ENCODE assay signal across 8 mouse cellular contexts in the genomic region with DNA sequence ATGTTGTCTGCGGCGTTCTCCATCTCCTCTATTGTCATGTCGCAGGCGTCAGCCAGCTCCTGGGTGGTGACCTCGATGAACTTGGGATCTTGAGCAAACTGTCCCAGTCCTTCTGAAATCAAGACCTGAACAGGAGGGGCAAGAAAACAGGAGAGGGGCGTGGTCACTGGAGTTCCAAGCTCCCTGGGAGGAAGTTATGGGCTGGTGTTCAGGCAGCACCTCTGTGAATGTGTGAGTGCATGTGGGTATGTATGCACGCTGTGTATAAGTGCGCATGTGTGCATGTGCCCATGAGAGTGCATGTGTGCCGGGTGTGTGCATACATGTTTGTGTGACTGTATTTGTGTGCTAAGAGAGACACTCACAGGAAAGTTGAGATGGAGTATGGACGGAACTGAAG. TPM values are rescaled to one million over a fixed set of nuclear protein-coding genes. Genes with fewer than 3 reads are reported as not detected.
A peak's percentile ranks its signal among the peaks of the same experiment; 100 is the strongest.
DNase-seq lines count a peak whose midpoint lies in the region; ATAC-seq and TF ChIP-seq lines count a peak whose summit lies in the region.

No protein-coding gene starts in this region.

- H3K4me1 ChIP-seq in heart, embryonic 10.5 days: peaks cover 9% of the 10 kb centered on the region; the same call in 1 of the 2 replicates
- H3K4me1 ChIP-seq in heart, adult 2 months (ENCODE audit: control insufficient read depth, insufficient read depth, low read length): no peaks in the 10 kb centered on the region
- H3K4me1 ChIP-seq in intestine, embryonic 15.5 days (replicated peaks): 0 out of 2 replicates have a peak, but pooled peaks cover 6% of the 10 kb centered on the region

- 41% methylated on average over 10 of the region's 10 CpGs for WGBS in heart, embryonic 10.5 days
- 51% methylated on average over 10 of the region's 10 CpGs for WGBS in heart, adult 2 months
- WGBS in intestine, embryonic 15.5 days: 35% methylated on average over 10 of the region's 10 CpGs

- H3K4me2 ChIP-seq in intestine, embryonic 15.5 days (replicated peaks): peak overlapping the region; percentile 83

- H3K27me3 ChIP-seq in heart, embryonic 10.5 days (ENCODE audit: insufficient read depth, poor library complexity, severe bottlenecking): peaks cover 36% of the 10 kb centered on the region
- H3K27me3 ChIP-seq in heart, adult 2 months (ENCODE audit: control insufficient read depth, insufficient read depth, low read length): peaks cover 2% of the 10 kb centered on the region; the same call in 1 of the 2 replicates
- H3K27me3 ChIP-seq in intestine, embryonic 15.5 days (replicated peaks): no peaks in the 10 kb centered on the region

- H3K9me3 ChIP-seq in heart, embryonic 10.5 days: no peaks in the 10 kb centered on the region
- no peaks in the 10 kb centered on the region for H3K9me3 ChIP-seq in intestine, embryonic 15.5 days

- no peak for TF ChIP-seq EP300 in heart, adult 2 months (IDR thresholded peaks at IDR 0.05; ENCODE audit: insufficient read depth, low read depth, low read length)

- intact Hi-C loops in heart, adult 2 months (cut with DNase I): no loop called here
- intact Hi-C loops in left cerebral cortex, postnatal 25 days (cut with DNase I): no loop called here

- no peaks in the 10 kb centered on the region for H3K79me2 ChIP-seq in heart, adult 2 months (replicated peaks; ENCODE audit: control insufficient read depth, insufficient read depth, low read length)

- DNase-seq in heart, embryonic 10.5 days (ENCODE audit: low spot score): no peak
- no peak for DNase-seq in heart, adult 2 months
- peak; percentile 11 for DNase-seq in mesoderm, embryonic 11.5 days (ENCODE audit: low read depth, low spot score)
- no peak for DNase-seq in thymus, adult 18-20 months
- DNase-seq in left cerebral cortex, postnatal 25 days (ENCODE audit: low spot score in 2 of 2): no peak
- DNase-seq in right cerebral cortex, adult 18-20 months: no peak

- no peak for TF ChIP-seq CTCF in heart, adult 2 months (IDR thresholded peaks at IDR 0.05)

- no peak overlapping the region for H3K9ac ChIP-seq in heart, adult 2 months (ENCODE audit: low read depth, low read length)
- peak overlapping the region; percentile 33 for H3K9ac ChIP-seq in intestine, embryonic 15.5 days

- H3K36me3 ChIP-seq in heart, embryonic 10.5 days: peaks cover 76% of the 10 kb centered on the region
- no peaks in the 10 kb centered on the region for H3K36me3 ChIP-seq in heart, adult 2 months (ENCODE audit: control insufficient read depth, insufficient read depth, low read length)
- no peaks in the 10 kb centered on the region for H3K36me3 ChIP-seq in intestine, embryonic 15.5 days

- TF ChIP-seq POLR2A in heart, adult 2 months (IDR thresholded peaks at IDR 0.05; ENCODE audit: insufficient read depth, low read depth, low read length): no peak

- ATAC-seq in common myeloid progenitor, adult 5-6 weeks (replicated peaks; ENCODE audit: low read depth, poor library complexity, severe bottlenecking): 0 out of 2 replicates have a peak, but pooled peaks have one; percentile 12
- peak; percentile 74 for ATAC-seq in intestine, embryonic 15.5 days

- H3K4me3 ChIP-seq in heart, embryonic 10.5 days: peak overlapping the region; percentile 52
- H3K4me3 ChIP-seq in heart, adult 2 months: no peak overlapping the region; the same call in 1 of the 2 replicates
- peak overlapping the region; percentile 41 for H3K4me3 ChIP-seq in intestine, embryonic 15.5 days (replicated peaks)

- no peak overlapping the region; the same call in 1 of the 2 replicates for H3K27ac ChIP-seq in heart, embryonic 10.5 days
- no peak overlapping the region for H3K27ac ChIP-seq in heart, adult 2 months
- H3K27ac ChIP-seq in intestine, embryonic 15.5 days: no peak overlapping the region

RNA-seq across cellular contexts. Expression of a gene that starts 32.0 kb away (rescaled TPM):
- 7.7 and 13.1 TPM in 2 replicates for polyA plus RNA-seq in heart, embryonic 10.5 days (2016; fragmentation: Nextera tagmentation; extraction: Ambion mirVana)
- 1 to 10 TPM; 1.7 to 2.2 TPM for total RNA-seq in heart, adult 2 months (2021)
- 0.49 and 0.79 TPM in 2 replicates for polyA plus RNA-seq in heart, adult 2 months (2012; rRNA removed)
- 19.6 and 25.4 TPM in 2 replicates for total RNA-seq in common myeloid progenitor, adult 5-6 weeks (2017)
- 10.5 and 11.2 TPM in 2 replicates for polyA plus RNA-seq in intestine, embryonic 15.5 days (2015; fragmentation: Nextera tagmentation; extraction: Ambion mirVana)
- 10 to 100 TPM; 11.1 to 12.5 TPM for total RNA-seq in left cerebral cortex, postnatal 25 days (2021)
